In genomic region chr13:111979428-111980204, GRCm38 (mm10) we compare ENCODE assay signal across 8 mouse cellular contexts.
DNase-seq lines count a peak whose midpoint lies in the region; ATAC-seq and TF ChIP-seq lines count a peak whose summit lies in the region.

No protein-coding gene starts in this region.

- no peak for TF ChIP-seq CTCF in brain, embryonic 14.5 days (IDR thresholded peaks at IDR 0.05; ENCODE audit: borderline replicate concordance, extremely low read depth, insufficient read depth, insufficient read length)

- DNase-seq in lung, adult 18-20 months: no peak
- DNase-seq in brain, embryonic 14.5 days (ENCODE audit: low read depth): peak; percentile 81
- no peak for DNase-seq in midbrain, embryonic 10.5 days (ENCODE audit: low spot score)
- no peak for DNase-seq in cerebellum, adult 18-20 months

- WGBS in lung, embryonic 16.5 days: 24% methylated on average over 17 of the region's 17 CpGs
- 30% methylated on average over 17 of the region's 17 CpGs for WGBS in heart, embryonic 14.5 days
- 49% methylated on average over 17 of the region's 17 CpGs for WGBS in macrophage (ENCODE audit: missing documents)
- 57% methylated on average over 17 of the region's 17 CpGs for WGBS in midbrain, embryonic 10.5 days

- H3K27me3 ChIP-seq in lung, embryonic 16.5 days (ENCODE audit: control insufficient read depth, insufficient read depth, low read depth, low read length): no peaks in the 10 kb centered on the region
- H3K27me3 ChIP-seq in heart, embryonic 14.5 days (ENCODE audit: control insufficient read depth, insufficient read depth, low read length): no peaks in the 10 kb centered on the region
- H3K27me3 ChIP-seq in midbrain, embryonic 10.5 days (ENCODE audit: low read depth, poor library complexity, severe bottlenecking): no peaks in the 10 kb centered on the region

- H3K4me3 ChIP-seq in lung, embryonic 16.5 days (ENCODE audit: low read length): no peak overlapping the region
- no peak overlapping the region; a peak in 1 of 4 replicates for H3K4me3 ChIP-seq in heart, embryonic 14.5 days (ENCODE audit: control insufficient read depth in 1 of 2, insufficient read depth in 1 of 2, low read depth in 1 of 2, low read length in 2 of 2)
- H3K4me3 ChIP-seq in macrophage (ENCODE audit: inconsistent target): no peak overlapping the region
- no peak overlapping the region for H3K4me3 ChIP-seq in midbrain, embryonic 10.5 days

- peak; percentile 37 for ATAC-seq in lung, embryonic 16.5 days (ENCODE audit: low read depth)
- ATAC-seq in heart, embryonic 14.5 days (ENCODE audit: insufficient number of reproducible peaks, insufficient read depth, low FRiP score, low read depth): no peak
- no peak for ATAC-seq in frontal cortex, adult (ENCODE audit: low TSS enrichment)

- 0 out of 2 replicates have a peak, but pooled peaks cover 2% of the 10 kb centered on the region for H3K36me3 ChIP-seq in lung, embryonic 16.5 days (ENCODE audit: control insufficient read depth, insufficient read depth, low read length)
- no peaks in the 10 kb centered on the region for H3K36me3 ChIP-seq in heart, embryonic 14.5 days (ENCODE audit: control insufficient read depth, insufficient read depth, low read length)
- H3K36me3 ChIP-seq in macrophage (ENCODE audit: inconsistent target): no peaks in the 10 kb centered on the region
- H3K36me3 ChIP-seq in midbrain, embryonic 10.5 days: no peaks in the 10 kb centered on the region

- no peak for TF ChIP-seq POLR2A in brain, embryonic 14.5 days (IDR thresholded peaks at IDR 0.05; ENCODE audit: borderline replicate concordance, extremely low read depth, insufficient read depth, insufficient read length, poor library complexity, severe bottlenecking)

- H3K9ac ChIP-seq in lung, embryonic 16.5 days (ENCODE audit: low read length): peak overlapping the region; percentile 21; the same call in 1 of the 2 replicates
- peak overlapping the region; percentile 39 for H3K9ac ChIP-seq in heart, embryonic 14.5 days (ENCODE audit: low read length)

- peak overlapping the region; percentile 51 for H3K27ac ChIP-seq in lung, embryonic 16.5 days (ENCODE audit: low read length)
- H3K27ac ChIP-seq in heart, embryonic 14.5 days (replicated peaks in 1 of 2; ENCODE audit: control insufficient read depth in 1 of 2, insufficient read depth in 1 of 2, low read depth in 2 of 2, low read length in 2 of 2): no peak overlapping the region
- H3K27ac ChIP-seq in macrophage: peak overlapping the region; percentile 24
- no peak overlapping the region for H3K27ac ChIP-seq in midbrain, embryonic 10.5 days (replicated peaks)

- H3K4me2 ChIP-seq in lung, embryonic 16.5 days (ENCODE audit: low read depth, low read length): peak overlapping the region; percentile 22
- peak overlapping the region; percentile 47 for H3K4me2 ChIP-seq in heart, embryonic 14.5 days (ENCODE audit: low read length)

- peaks cover 37% of the 10 kb centered on the region for H3K4me1 ChIP-seq in lung, embryonic 16.5 days (replicated peaks; ENCODE audit: control insufficient read depth, insufficient read depth, low read length)
- peaks cover 11 to 19% of the 10 kb centered on the region in 2 experiments for H3K4me1 ChIP-seq in heart, embryonic 14.5 days (ENCODE audit: control insufficient read depth in 2 of 2, insufficient read depth in 2 of 2, low read length in 2 of 2)
- peaks cover 22% of the 10 kb centered on the region for H3K4me1 ChIP-seq in midbrain, embryonic 10.5 days

- no peaks in the 10 kb centered on the region for H3K79me2 ChIP-seq in macrophage (ENCODE audit: inconsistent target)

- H3K9me3 ChIP-seq in lung, embryonic 16.5 days (ENCODE audit: control insufficient read depth, low read length): no peaks in the 10 kb centered on the region
- no peaks in the 10 kb centered on the region for H3K9me3 ChIP-seq in heart, embryonic 14.5 days (ENCODE audit: control insufficient read depth, low read length)
- H3K9me3 ChIP-seq in midbrain, embryonic 10.5 days (replicated peaks): no peaks in the 10 kb centered on the region

Comparison
In these comparisons a context has a peak if more than half of its experiments do, and no peak if none do; other contexts are left out.
1. H3K27ac ChIP-seq: peak in lung, embryonic 16.5 days (single experiment) and macrophage (single experiment); none in heart, embryonic 14.5 days (0 of 2) and midbrain, embryonic 10.5 days (single experiment).